Mouse (Mus musculus) right cerebral cortex, postnatal 25 days (tissue): ENCODE data around the gene Rasl10a.

ENCODE experiments used
- DNase-seq: peaks from one replicate; pipeline ENCODE4 v3.0.0; 2022

Gene Rasl10a

GRCm38 (mm10) chr11:5054151-5054550, 3.8 kb upstream of the Rasl10a start:
- no peak for DNase-seq

GRCm38 (mm10) chr11:5054874-5055273, 3.1 kb upstream of the Rasl10a start:
- DNase-seq = no peak

GRCm38 (mm10) chr11:5055945-5056938, 1.7 kb upstream of the Rasl10a start:
- no peak for DNase-seq

GRCm38 (mm10) chr11:5057064-5057463, 864 bp upstream of the Rasl10a start:
- no peak for DNase-seq

GRCm38 (mm10) chr11:5057541-5057855, 430 bp upstream of the Rasl10a start:
- no peak for DNase-seq

- DNase-seq = no peak
These were observed 855 bp downstream of the Rasl10a start for GRCm38 (mm10) chr11:5058783-5059182.

GRCm38 (mm10) chr11:5059230-5059629, 1.3 kb downstream of the Rasl10a start:
- no peak for DNase-seq

GRCm38 (mm10) chr11:5059704-5060156, 1.8 kb downstream of the Rasl10a start:
- DNase-seq = peak; percentile 76

- no peak for DNase-seq
These were observed 3.0 kb downstream of the Rasl10a start for GRCm38 (mm10) chr11:5060756-5061412.

- DNase-seq = peak; percentile 94
These were observed 3.6 kb downstream of the Rasl10a start for GRCm38 (mm10) chr11:5061413-5062139.

- DNase-seq = no peak
These were observed 4.4 kb downstream of the Rasl10a start for GRCm38 (mm10) chr11:5062326-5062725.

- no peak for DNase-seq
These were observed 5.1 kb downstream of the Rasl10a start for GRCm38 (mm10) chr11:5062860-5063505.

- DNase-seq = peak; percentile 35
These were observed 5.8 kb downstream of the Rasl10a start for GRCm38 (mm10) chr11:5063561-5064281.

- DNase-seq = peak; percentile 43
These were observed 6.5 kb downstream of the Rasl10a start for GRCm38 (mm10) chr11:5064282-5065055.

GRCm38 (mm10) chr11:5065056-5065821, 7.3 kb downstream of the Rasl10a start, which contains the start of gene Gas2l1:
Gene Gas2l1 (minus strand): TSS chr11:5065327.
- peak; percentile 89 for DNase-seq

- no peak for DNase-seq
These were observed 9.1 kb downstream of the Rasl10a start for GRCm38 (mm10) chr11:5067063-5067462.

GRCm38 (mm10) chr11:5068126-5068971, 10.4 kb downstream of the Rasl10a start:
- no peak for DNase-seq

GRCm38 (mm10) chr11:5074882-5075281, 17.0 kb downstream of the Rasl10a start:
- no peak for DNase-seq

- DNase-seq = no peak
These were observed 17.8 kb downstream of the Rasl10a start for GRCm38 (mm10) chr11:5075760-5076159.
